Mouse (Mus musculus) embryonic facial prominence, embryonic 14.5 days (tissue): Measurements from ENCODE around the gene Dera. TPM values are rescaled to one million over a fixed set of nuclear protein-coding genes. Genes with fewer than 3 reads are reported as not detected.

Experiments
- ATAC-seq: fragments of 200-750 bp; cut with Nextera tagmentation; 2 replicates; pipeline ENCODE4 v1.8.0; 2017; ENCODE audit warnings: low read depth, moderate number of reproducible peaks, moderate TSS enrichment
- DNase-seq: peaks from one replicate; pipeline ENCODE4 v3.0.0-alpha.2; 2015; ENCODE audit warnings: low spot score
- H3K27ac ChIP-seq: fragments of 300-500 bp; sonication (generic); replicated peaks from 2 replicates; pipeline ENCODE4 v1.5.1; 2014; ENCODE audit warnings: low read depth, mild to moderate bottlenecking, low read length, moderate library complexity
- H3K27me3 ChIP-seq: fragments of 300-500 bp; sonication (generic); replicated peaks from 2 replicates; pipeline ENCODE4 v1.6.1; 2014; ENCODE audit warnings: low read length; ENCODE audit not compliant: control insufficient read depth, insufficient read depth
- H3K36me3 ChIP-seq: fragments of 300-500 bp; sonication (generic); 2 replicates; pipeline ENCODE4 v1.6.1; 2014; ENCODE audit warnings: low read length, mixed read lengths; ENCODE audit not compliant: control insufficient read depth, insufficient read depth
- H3K4me1 ChIP-seq: fragments of 300-500 bp; sonication (generic); 2 replicates; pipeline ENCODE4 v1.6.1; 2014; ENCODE audit warnings: antibody characterized with exemption, low read length; ENCODE audit not compliant: control insufficient read depth, insufficient read depth
- H3K4me2 ChIP-seq: fragments of 300-500 bp; sonication (generic); 2 replicates; pipeline ENCODE4 v1.6.1; 2014; ENCODE audit warnings: low read depth, mild to moderate bottlenecking, low read length, moderate library complexity, mixed read lengths
- H3K4me3 ChIP-seq: fragments of 300-500 bp; sonication (generic); 2 replicates; pipeline ENCODE4 v1.5.1; 2014; ENCODE audit warnings: low read depth, mild to moderate bottlenecking, low read length
- H3K9ac ChIP-seq: fragments of 300-500 bp; sonication (generic); 2 replicates; pipeline ENCODE4 v1.6.1; 2014; ENCODE audit warnings: low read depth, mild to moderate bottlenecking, low read length, moderate library complexity, mixed read lengths
- H3K9me3 ChIP-seq: fragments of 300-500 bp; sonication (generic); 2 replicates; pipeline ENCODE4 v1.6.1; 2016; ENCODE audit warnings: low read length; ENCODE audit not compliant: control insufficient read depth
- WGBS: fragments of 180-500 bp; shearing (Covaris S2); extraction: QIAGEN DNeasy Blood & Tissue Kit; methylation state at CpG from one replicate; pipeline ENCODE4 v1.1.7; 2014; 5-methylcytosine and 5-hydroxymethylcytosine counted together
- polyA plus RNA-seq: library from polyadenylated mRNA; unstranded; fragments of >200 nt; fragmentation: Nextera tagmentation; extraction: Ambion mirVana; gene quantifications from 2 replicates; pipeline ENCODE4 v1.2.1, GENCODE M21; 2014

Gene Dera
- polyA plus RNA-seq, 1 experiment from 2014 or later: 35.4 TPM

- H3K4me3 ChIP-seq: no peak overlapping the region
- no peaks in the 10 kb centered on the region for H3K9me3 ChIP-seq
- H3K4me1 ChIP-seq: peaks cover 4% of the 10 kb centered on the region; the same call in 1 of the 2 replicates
- no peak overlapping the region for H3K27ac ChIP-seq
- DNase-seq: no peak
- no peak overlapping the region for H3K4me2 ChIP-seq
- H3K27me3 ChIP-seq: no peaks in the 10 kb centered on the region
- WGBS: 88% methylated on average over 8 of the region's 8 CpGs
- no peaks in the 10 kb centered on the region for H3K36me3 ChIP-seq
- ATAC-seq: no peak
- H3K9ac ChIP-seq: no peak overlapping the region
These were observed 52.5 kb downstream of the Dera start for GRCm38 (mm10) chr6:137806806-137807205.

DNA sequence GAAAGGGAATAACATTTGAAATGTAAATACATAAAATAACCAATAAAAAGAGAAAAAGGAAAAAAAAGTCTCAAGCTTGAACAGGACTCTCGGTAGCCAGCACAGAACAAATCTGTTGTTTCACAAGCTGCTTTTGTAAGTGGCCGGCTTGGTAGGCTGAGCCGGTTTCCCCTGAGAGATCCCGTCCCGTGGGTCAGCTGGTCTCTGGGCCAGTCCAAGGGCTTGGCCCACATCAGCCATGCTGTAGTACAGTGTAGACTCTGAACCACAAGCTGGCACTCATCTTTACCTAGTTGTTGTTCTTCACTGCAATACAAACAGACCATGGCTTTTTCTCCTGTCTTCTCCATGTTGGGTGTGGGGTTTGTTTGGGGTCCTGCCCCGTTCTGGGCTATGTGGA is 53.0 kb downstream of the Dera start:
- H3K4me1 ChIP-seq: peaks cover 4% of the 10 kb centered on the region; the same call in 1 of the 2 replicates
- no peak overlapping the region for H3K4me3 ChIP-seq
- ATAC-seq (no peak), DNase-seq (no peak)
- no peak overlapping the region for H3K27ac ChIP-seq
- no peaks in the 10 kb centered on the region for H3K9me3 ChIP-seq
- H3K4me2 ChIP-seq: no peak overlapping the region
- no peaks in the 10 kb centered on the region for H3K27me3 ChIP-seq
- WGBS: 79% methylated on average over 6 of the region's 6 CpGs
- H3K36me3 ChIP-seq: no peaks in the 10 kb centered on the region
- H3K9ac ChIP-seq: no peak overlapping the region

GRCm38 (mm10) chr6:137808706-137809105 is 54.4 kb downstream of the Dera start:
- ATAC-seq (no peak), DNase-seq (no peak)
- Histone ChIP-seq H3K4me3 (no peak overlapping the region), H3K9me3 (no peaks in the 10 kb centered on the region), H3K9ac (no peak overlapping the region), H3K27ac (no peak overlapping the region), H3K27me3 (no peaks in the 10 kb centered on the region), H3K4me1 (peaks cover 4% of the 10 kb centered on the region; the same call in 1 of the 2 replicates), H3K4me2 (no peak overlapping the region), H3K36me3 (no peaks in the 10 kb centered on the region)
- 72% methylated on average over 6 of the region's 6 CpGs for WGBS

DNA sequence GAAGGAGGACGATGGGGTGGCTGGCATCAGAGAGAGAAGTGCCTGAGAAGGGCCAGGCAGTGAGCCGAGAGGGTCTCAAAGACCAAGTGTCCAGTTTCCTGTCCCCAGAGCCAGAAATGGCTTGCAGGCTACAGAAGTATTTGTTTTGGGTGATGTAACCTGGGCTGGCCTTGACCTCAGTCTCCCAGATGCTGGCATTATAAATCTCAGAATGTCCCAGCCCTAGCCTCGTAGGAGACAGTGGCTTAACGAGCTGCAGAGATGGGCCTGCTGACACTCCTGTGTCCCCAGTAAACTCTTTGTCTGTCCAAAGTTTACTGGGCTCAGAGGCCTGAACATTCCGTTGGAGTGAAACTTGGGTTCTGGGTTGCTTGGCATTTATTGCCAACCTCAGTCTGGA is 55.8 kb downstream of the Dera start:
- Histone ChIP-seq H3K4me1 (no peaks in the 10 kb centered on the region), H3K4me3 (no peak overlapping the region), H3K27ac (no peak overlapping the region), H3K9me3 (no peaks in the 10 kb centered on the region), H3K4me2 (no peak overlapping the region), H3K9ac (no peak overlapping the region), H3K36me3 (no peaks in the 10 kb centered on the region), H3K27me3 (no peaks in the 10 kb centered on the region)
- ATAC-seq (no peak), DNase-seq (no peak)
- WGBS: 52% methylated on average over 5 of the region's 5 CpGs

DNA sequence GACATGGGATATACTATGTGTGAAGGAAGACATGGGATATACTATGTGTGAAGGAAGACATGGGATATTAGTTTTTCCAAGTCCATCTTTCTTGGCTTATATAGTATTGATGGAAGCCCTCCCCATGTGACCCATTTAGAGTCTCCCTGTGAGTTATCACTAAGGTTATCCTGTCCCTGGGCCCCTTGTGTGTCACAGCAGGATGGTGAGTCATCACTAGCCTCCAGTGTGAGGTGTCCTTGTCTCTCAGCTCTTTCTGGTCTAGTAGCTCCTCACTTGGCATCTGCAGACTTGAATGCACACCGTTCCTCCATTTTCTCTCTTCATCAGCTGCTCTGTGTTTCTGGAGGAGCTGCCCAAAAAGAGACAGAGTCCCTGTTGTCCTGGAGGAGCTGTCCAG is 59.7 kb downstream of the Dera start:
- Histone ChIP-seq H3K4me2 (no peak overlapping the region), H3K27me3 (no peaks in the 10 kb centered on the region), H3K4me3 (no peak overlapping the region), H3K27ac (no peak overlapping the region), H3K9me3 (no peaks in the 10 kb centered on the region), H3K9ac (no peak overlapping the region), H3K36me3 (no peaks in the 10 kb centered on the region), H3K4me1 (no peaks in the 10 kb centered on the region)
- 78% methylated on average over 1 of the region's 1 CpGs for WGBS
- ATAC-seq: no peak
- DNase-seq: no peak

GRCm38 (mm10) chr6:137816508-137816907 is 62.2 kb downstream of the Dera start:
- no peak for ATAC-seq
- Histone ChIP-seq H3K27me3 (no peaks in the 10 kb centered on the region), H3K4me3 (no peak overlapping the region), H3K27ac (no peak overlapping the region), H3K36me3 (no peaks in the 10 kb centered on the region), H3K4me2 (no peak overlapping the region), H3K4me1 (no peaks in the 10 kb centered on the region), H3K9ac (no peak overlapping the region), H3K9me3 (no peaks in the 10 kb centered on the region)
- 73% methylated on average over 9 of the region's 9 CpGs for WGBS
- DNase-seq: no peak

DNA sequence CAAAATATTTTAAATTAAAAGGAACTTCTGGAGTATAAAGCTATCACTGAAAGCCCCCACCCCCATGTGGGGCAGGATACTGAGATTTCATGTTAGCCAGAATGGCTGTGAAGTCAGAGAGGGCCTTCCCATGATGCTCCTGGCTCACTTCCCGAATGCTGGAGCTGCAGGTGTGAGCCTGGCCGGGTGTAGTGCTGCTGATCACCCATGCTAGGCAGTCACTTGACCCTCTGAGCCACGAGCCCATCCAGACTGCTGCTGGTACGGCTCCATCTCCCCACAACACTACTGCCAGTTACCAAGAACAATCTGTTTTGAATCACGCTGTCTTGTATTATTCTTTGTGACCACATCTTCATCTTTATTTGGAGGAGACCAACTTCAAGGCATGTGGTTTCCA is 68.2 kb downstream of the Dera start:
- H3K4me2 ChIP-seq: no peak overlapping the region
- no peak for ATAC-seq

GRCm38 (mm10) chr6:137824046-137825021 is 70.0 kb downstream of the Dera start:
- Histone ChIP-seq H3K27ac (no peak overlapping the region), H3K9me3 (no peaks in the 10 kb centered on the region), H3K4me1 (no peaks in the 10 kb centered on the region), H3K4me2 (no peak overlapping the region), H3K27me3 (no peaks in the 10 kb centered on the region), H3K4me3 (no peak overlapping the region), H3K36me3 (no peaks in the 10 kb centered on the region), H3K9ac (no peak overlapping the region)
- WGBS: 78% methylated on average over 7 of the region's 7 CpGs
- ATAC-seq (0 out of 2 replicates have a peak, but pooled peaks have one; percentile 9), DNase-seq (no peak)

More for the DNA sequence above, 68.2 kb downstream of the Dera start:
- Histone ChIP-seq H3K27ac (no peak overlapping the region), H3K4me3 (no peak overlapping the region), H3K9me3 (no peaks in the 10 kb centered on the region), H3K36me3 (no peaks in the 10 kb centered on the region), H3K4me1 (no peaks in the 10 kb centered on the region), H3K27me3 (no peaks in the 10 kb centered on the region), H3K9ac (no peak overlapping the region)
- WGBS: 45% methylated on average over 5 of the region's 5 CpGs
- no peak for DNase-seq
